Mouse (Mus musculus) ES-E14 (cell line): ENCODE data around the gene Schip1. TPM values are rescaled to one million over a fixed set of nuclear protein-coding genes. Genes with fewer than 3 reads are reported as not detected.

ENCODE experiments used
- DNase-seq: peaks from one replicate; pipeline ENCODE4 v3.0.0-alpha.2; 2013; ENCODE audit warnings: low read depth, low spot score
- H3K27ac ChIP-seq: 2 replicates; pipeline ENCODE4 v1.5.1; 2012; ENCODE audit warnings: low read depth, mild to moderate bottlenecking, low read length, moderate library complexity, mixed read lengths; ENCODE audit not compliant: poor library complexity, insufficient read depth, severe bottlenecking
- H3K36me3 ChIP-seq: 2 replicates; pipeline ENCODE4 v1.6.1; 2012; ENCODE audit warnings: mild to moderate bottlenecking, low read length, moderate library complexity, mixed read lengths; ENCODE audit not compliant: control insufficient read depth, poor library complexity, insufficient read depth, severe bottlenecking
- H3K4me1 ChIP-seq, 2 experiments: fragments of 150-350 bp in 1 of 2; sonication (generic) in 1 of 2; 2 replicates each; pipeline ENCODE4 v1.6.1; 2012; ENCODE audit warnings: low read length in 2 of 2, mild to moderate bottlenecking in 1 of 2, mixed read lengths in 1 of 2; ENCODE audit not compliant: control insufficient read depth in 2 of 2, insufficient read depth in 2 of 2, poor library complexity in 1 of 2
- H3K4me3 ChIP-seq, 2 experiments: fragments of 150-350 bp in 1 of 2; sonication (generic) in 1 of 2; 2 replicates each; pipeline ENCODE4 v1.5.1; 2012; ENCODE audit warnings: low read length in 2 of 2, low read depth in 1 of 2, mild to moderate bottlenecking in 1 of 2, mixed read lengths in 1 of 2; ENCODE audit not compliant: insufficient read depth in 1 of 2, poor library complexity in 1 of 2, severe bottlenecking in 1 of 2
- H3K9ac ChIP-seq: 2 replicates; pipeline ENCODE4 v1.6.1; 2012; ENCODE audit warnings: low read depth, mild to moderate bottlenecking, low read length, mixed read lengths; ENCODE audit not compliant: poor library complexity, insufficient read depth, severe bottlenecking
- H3K9me3 ChIP-seq: fragments of 150-350 bp; sonication (generic); 2 replicates; pipeline ENCODE4 v1.6.1; 2012; ENCODE audit warnings: low read depth, mild to moderate bottlenecking, low read length; ENCODE audit not compliant: control insufficient read depth, insufficient read depth
- CHD2 ChIP-seq: IDR thresholded peaks from 2 replicates; pipeline ENCODE4 v1.6.1; 2014; ENCODE audit warnings: mild to moderate bottlenecking, low read depth, low read length, inconsistent platforms
- HCFC1 ChIP-seq: IDR thresholded peaks from 2 replicates; pipeline ENCODE4 v1.6.1; 2012; ENCODE audit warnings: low read length, inconsistent platforms, borderline replicate concordance; ENCODE audit not compliant: insufficient read depth
- MAFK ChIP-seq: IDR thresholded peaks from 2 replicates; pipeline ENCODE4 v1.6.1; 2014; ENCODE audit warnings: mild to moderate bottlenecking, low read depth, low read length, inconsistent platforms; ENCODE audit not compliant: insufficient read depth
- ZC3H11A ChIP-seq: IDR thresholded peaks from 2 replicates; pipeline ENCODE4 v1.6.1; 2012; ENCODE audit warnings: low read depth, mild to moderate bottlenecking, inconsistent platforms, low read length, borderline replicate concordance
- ZNF384 ChIP-seq: IDR thresholded peaks from 2 replicates; pipeline ENCODE4 v1.6.1; 2012; ENCODE audit warnings: low read depth, low read length, inconsistent platforms
- in situ Hi-C, 2 experiments: fragments of 600-800 bp; cut with MboI; formaldehyde crosslinking; loops; one replicate each; pipeline ENCODE4 v1.15.1; 2025; ENCODE audit warnings: low sequenced_read_pairs in 2 of 2, inconsistent platforms in 1 of 2; ENCODE audit not compliant: unreplicated experiment in 2 of 2
- total RNA-seq: library from RNA; depleted of rRNA; stranded (reverse); fragments of 300-350 nt; gene quantifications from 2 replicates; pipeline ENCODE4 v1.2.3, GENCODE M21; 2012

Schip1 gene
- total RNA-seq, 1 experiment, result 38.3 TPM

DNA sequence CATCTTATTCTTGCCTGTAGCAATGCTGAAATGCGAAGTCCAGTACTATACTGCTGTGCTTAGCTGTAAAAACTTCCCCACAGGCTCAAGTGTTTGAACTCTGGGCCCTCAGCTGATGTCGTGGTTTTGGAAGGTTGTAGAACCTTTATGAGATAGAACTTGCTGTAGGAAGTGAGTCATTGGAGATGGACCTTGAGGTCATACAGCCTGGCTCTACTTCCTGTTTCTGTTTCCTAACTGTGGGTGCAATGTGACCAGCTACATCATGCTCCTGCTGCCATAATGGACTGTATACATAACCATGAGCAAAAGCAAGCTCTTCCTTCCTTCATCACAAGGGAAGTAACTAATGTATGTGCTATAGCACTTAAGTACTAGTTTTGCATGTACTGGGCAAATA lies 383.9 kb downstream of the Schip1 start:
- TF ChIP-seq MAFK (no peak), CHD2 (no peak), ZC3H11A (no peak), ZNF384 (no peak), HCFC1 (no peak)

DNA sequence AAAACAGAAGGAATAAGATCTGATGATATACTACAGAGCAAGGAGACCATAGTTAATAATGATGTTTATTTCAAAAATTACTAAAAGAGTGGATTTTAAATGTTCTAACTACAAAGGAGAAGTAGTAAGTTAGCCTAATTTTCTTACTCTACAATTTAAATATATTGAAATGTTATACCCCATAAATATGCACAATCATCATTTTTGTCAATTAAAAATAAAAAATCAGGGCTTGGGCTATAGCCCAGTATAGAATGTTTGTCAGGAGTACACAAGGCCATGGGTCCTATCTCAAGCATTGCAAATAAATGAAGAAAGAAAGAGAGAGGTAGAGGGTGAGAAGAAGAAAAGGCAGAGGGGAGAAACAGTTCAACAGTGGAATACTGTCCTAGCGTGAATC lies 387.0 kb downstream of the Schip1 start:
- no peak for TF ChIP-seq ZC3H11A
- peak; percentile 56; the same call in 1 of the 2 replicates for TF ChIP-seq MAFK
- peaks cover 0 to 4% of the 10 kb centered on the region in 2 experiments; a peak in 1 of 4 replicates for H3K4me1 ChIP-seq
- DNase-seq, result no peak
- H3K9me3 ChIP-seq, result no peaks in the 10 kb centered on the region
- H3K9ac ChIP-seq, result no peak overlapping the region
- H3K4me3 ChIP-seq, result no peak overlapping the region
- H3K36me3 ChIP-seq, result no peaks in the 10 kb centered on the region
- H3K27ac ChIP-seq, result no peak overlapping the region
- in situ Hi-C loops, result no loop called here

More for the DNA sequence above, 383.9 kb downstream of the Schip1 start:
- H3K9ac ChIP-seq, result no peak overlapping the region
- peaks cover 0 to 4% of the 10 kb centered on the region in 2 experiments; a peak in 1 of 4 replicates for H3K4me1 ChIP-seq
- in situ Hi-C loops, result no loop called here
- no peaks in the 10 kb centered on the region for H3K36me3 ChIP-seq
- H3K9me3 ChIP-seq, result no peaks in the 10 kb centered on the region
- no peak overlapping the region for H3K4me3 ChIP-seq
- DNase-seq, result no peak
- H3K27ac ChIP-seq, result no peak overlapping the region

DNA sequence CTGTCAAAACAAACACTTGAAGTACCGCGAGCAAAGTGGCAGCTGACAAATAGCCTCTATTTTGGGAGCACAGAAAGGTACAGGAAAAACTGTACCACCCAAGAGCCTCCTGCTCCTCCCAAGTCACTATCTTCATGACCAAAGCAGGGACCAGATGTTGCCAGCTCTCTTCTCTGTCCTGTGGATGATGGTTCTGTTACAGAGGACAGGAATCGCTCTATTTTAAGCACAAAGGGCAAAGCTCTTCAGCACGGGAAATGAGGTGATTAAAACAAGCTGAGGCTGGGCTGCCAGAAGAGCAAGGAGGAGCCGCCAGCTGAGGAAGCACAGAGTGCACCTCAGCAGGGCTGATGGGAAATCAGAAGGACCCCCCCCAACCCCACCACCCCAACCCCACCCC lies 388.7 kb downstream of the Schip1 start:
- no peak overlapping the region for H3K27ac ChIP-seq
- peak overlapping the region in 1 of 2 experiments; percentile 30; a peak in 1 of 4 replicates for H3K4me3 ChIP-seq
- peaks cover 0 to 4% of the 10 kb centered on the region in 2 experiments; a peak in 1 of 4 replicates for H3K4me1 ChIP-seq
- DNase-seq, result no peak
- H3K36me3 ChIP-seq, result no peaks in the 10 kb centered on the region
- TF ChIP-seq ZNF384, result no peak
- no peak for TF ChIP-seq ZC3H11A
- no peak for TF ChIP-seq HCFC1
- no peak for TF ChIP-seq MAFK
- no peak for TF ChIP-seq CHD2
- no peak overlapping the region for H3K9ac ChIP-seq
- no peaks in the 10 kb centered on the region for H3K9me3 ChIP-seq
- in situ Hi-C loops, result no loop called here

DNA sequence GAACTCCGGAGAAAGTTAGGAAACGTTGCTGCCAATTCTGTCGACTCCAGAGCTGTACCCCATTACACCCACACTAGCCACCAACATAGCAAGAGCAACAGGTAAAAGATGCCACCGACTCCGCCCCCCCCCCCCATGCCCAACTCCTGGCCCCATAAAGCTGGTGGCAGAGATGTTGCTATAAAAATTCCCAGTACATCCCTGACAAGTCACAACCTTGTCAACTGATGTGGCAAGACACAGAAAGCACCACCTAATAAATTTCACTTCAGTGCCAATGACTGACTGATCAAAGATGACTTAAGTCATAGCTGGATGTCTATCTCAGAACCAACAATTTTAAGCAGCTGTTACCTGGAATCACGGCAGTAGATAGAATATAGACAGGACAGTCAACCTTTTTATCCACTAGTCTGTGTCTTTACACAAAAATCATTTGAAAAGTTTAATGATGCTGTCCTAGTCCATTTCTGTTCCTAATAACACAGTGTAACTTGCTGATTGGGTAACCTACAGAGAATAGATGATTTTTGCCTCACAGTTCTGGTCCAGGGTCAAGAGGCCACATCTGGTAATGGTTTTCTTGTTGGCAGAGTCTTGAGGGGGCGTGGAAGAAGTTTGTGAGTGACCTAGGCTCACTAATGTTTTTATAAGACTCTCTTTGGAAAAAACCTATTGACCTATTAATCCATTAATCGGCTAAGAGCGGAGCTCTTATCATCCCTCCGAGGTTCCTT lies 389.3 kb downstream of the Schip1 start:
- DNase-seq, result no peak
- H3K4me3 ChIP-seq, result no peak overlapping the region
- TF ChIP-seq CHD2 (no peak), ZNF384 (no peak), MAFK (no peak), HCFC1 (no peak), ZC3H11A (no peak)
- no peaks in the 10 kb centered on the region for H3K36me3 ChIP-seq
- peaks cover 0 to 4% of the 10 kb centered on the region in 2 experiments; a peak in 1 of 4 replicates for H3K4me1 ChIP-seq
- H3K9me3 ChIP-seq, result no peaks in the 10 kb centered on the region
- in situ Hi-C loops, result no loop called here
- H3K27ac ChIP-seq, result no peak overlapping the region
- no peak overlapping the region for H3K9ac ChIP-seq

DNA sequence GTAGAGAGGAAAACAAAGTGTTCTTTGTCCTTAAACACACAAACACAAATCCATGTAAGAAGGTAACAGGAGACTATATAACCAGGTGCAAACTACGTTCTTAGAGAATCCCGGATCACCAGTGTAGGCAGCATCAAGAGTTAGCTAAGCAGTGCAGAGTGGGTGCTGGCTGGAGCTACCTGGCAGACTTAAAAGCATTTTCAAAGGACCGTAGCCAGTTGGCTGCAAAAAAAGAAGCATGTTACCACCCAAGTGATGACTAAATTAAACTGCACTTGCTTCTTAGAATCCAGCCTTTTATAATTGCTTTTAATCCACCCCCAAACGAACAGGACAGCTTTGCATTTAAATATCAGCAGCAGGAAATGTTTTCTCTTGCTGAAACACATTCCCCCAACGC lies 402.0 kb downstream of the Schip1 start:
- H3K9me3 ChIP-seq, result no peaks in the 10 kb centered on the region
- H3K36me3 ChIP-seq, result no peaks in the 10 kb centered on the region
- in situ Hi-C loops, result no loop called here
- H3K27ac ChIP-seq, result no peak overlapping the region
- no peak overlapping the region for H3K4me3 ChIP-seq
- DNase-seq, result no peak
- TF ChIP-seq ZNF384, result no peak
- TF ChIP-seq CHD2, result no peak
- TF ChIP-seq MAFK, result no peak
- TF ChIP-seq ZC3H11A, result no peak
- no peak for TF ChIP-seq HCFC1
- no peak overlapping the region for H3K9ac ChIP-seq
- peaks cover 0 to 6% of the 10 kb centered on the region in 2 experiments; a peak in 2 of 4 replicates for H3K4me1 ChIP-seq
